Mouse (Mus musculus): ENCODE results near the gene Cx3cl1.

Gene Cx3cl1

DNA sequence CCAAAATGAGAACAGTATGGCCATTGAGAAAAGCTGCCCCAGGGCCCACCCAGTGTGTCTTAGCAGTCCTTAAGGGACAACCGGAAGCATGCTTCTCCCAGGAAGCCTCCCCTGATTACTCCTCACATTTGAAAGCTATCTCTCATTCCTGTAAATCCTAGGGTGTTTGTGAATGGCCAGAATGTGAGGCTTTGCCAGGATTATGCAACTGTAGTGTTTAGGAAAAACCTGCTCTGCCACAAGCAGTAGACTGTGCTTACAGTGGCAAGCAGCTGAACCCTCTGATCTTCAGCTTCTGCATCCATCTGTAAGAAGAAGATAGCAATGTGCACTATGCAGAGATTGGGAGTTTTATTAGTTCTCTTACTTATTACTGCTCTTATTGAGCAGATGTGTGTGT lies 2.8 kb downstream of the Cx3cl1 start:
- no peak for DNase-seq

DNA sequence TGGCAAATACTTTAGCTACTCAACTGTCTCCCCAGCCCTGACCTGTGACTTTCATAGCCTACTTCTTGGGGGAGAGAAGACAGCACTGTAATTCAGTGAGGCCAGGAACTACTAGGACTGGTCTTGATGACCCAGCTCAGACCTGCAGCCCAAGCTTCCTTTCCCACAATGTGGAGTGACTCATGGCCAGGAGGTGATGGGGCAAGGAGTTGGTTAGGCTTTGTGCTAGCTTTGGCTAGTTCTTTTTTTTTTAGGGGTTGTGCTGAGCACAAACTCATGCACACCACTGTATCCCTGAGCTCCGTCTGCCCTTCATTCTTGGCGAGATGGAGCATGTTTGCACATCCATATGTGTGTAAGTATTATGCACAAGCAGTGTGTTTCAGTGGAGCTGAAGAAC lies 4.5 kb downstream of the Cx3cl1 start:
- DNase-seq: no peak

DNA sequence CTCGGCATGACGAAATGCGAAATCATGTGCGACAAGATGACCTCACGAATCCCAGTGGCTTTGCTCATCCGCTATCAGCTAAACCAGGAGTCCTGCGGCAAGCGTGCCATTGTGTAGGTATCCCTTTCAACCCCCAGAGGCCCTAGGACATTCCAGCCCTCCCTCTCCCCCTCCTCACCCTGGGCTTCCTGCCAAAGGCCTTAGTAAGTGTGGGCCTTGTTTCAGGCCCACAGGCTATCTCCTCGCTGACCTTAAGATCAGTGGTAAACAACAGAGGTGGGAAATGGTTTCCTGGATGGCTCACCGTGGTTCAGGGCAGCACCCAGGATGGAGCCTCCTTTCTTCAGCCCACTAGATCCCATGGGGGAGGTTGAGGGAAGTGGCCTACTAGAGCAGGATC lies 6.2 kb downstream of the Cx3cl1 start:
- no peak for DNase-seq

DNA sequence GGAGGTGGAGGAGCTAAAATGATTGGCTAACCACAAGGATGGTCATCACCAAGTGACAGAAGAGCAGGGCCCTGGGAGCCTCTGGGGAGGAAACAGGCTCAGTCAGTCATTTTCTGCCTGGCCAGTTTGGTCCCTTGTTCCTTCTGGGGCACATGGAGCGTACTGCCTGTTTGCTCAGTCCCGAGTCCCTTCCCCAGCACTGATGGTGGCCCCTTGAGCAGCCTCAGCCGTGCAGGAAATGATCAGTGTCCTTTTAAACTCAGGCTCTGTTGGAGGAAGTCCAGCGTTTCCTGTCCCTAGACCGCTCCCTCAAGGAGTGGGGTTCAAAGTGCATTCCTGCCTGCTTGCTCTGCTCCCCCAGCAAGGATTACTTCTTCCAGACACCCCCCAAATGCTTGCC lies 6.7 kb downstream of the Cx3cl1 start:
- DNase-seq: peak; percentile 90

DNA sequence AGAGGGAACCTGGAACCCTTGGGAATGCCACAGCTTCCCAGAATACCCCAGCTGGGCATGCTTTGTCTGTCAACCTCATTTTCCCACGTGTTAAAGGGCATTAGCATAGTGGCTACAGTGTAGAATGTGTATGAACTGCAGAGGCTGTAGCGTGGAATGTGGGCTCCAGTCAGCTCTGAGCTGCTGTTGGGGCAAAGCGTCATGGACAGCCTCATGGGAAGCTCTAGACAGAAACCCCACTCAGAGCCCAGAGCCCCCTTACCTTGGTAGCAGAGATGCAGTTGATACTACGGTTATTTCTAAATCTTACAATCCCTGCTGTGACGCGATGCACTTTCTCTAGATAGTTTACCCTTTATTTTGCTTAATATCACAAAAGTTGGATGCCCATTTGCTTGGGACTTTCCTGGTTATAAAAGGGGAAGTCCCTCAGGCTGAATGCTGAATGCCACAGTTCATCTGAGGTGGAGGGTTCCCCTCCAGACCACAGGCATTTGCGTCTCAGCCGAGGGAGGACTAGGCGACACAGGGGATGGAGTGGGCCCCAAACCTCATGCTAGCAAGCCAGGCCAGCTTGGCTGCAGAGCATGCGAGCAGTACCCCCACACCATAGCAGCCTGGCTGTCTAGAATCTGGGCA lies 7.2 kb downstream of the Cx3cl1 start:
- DNase-seq: peak in 1 of 2 experiments; percentile 35

DNA sequence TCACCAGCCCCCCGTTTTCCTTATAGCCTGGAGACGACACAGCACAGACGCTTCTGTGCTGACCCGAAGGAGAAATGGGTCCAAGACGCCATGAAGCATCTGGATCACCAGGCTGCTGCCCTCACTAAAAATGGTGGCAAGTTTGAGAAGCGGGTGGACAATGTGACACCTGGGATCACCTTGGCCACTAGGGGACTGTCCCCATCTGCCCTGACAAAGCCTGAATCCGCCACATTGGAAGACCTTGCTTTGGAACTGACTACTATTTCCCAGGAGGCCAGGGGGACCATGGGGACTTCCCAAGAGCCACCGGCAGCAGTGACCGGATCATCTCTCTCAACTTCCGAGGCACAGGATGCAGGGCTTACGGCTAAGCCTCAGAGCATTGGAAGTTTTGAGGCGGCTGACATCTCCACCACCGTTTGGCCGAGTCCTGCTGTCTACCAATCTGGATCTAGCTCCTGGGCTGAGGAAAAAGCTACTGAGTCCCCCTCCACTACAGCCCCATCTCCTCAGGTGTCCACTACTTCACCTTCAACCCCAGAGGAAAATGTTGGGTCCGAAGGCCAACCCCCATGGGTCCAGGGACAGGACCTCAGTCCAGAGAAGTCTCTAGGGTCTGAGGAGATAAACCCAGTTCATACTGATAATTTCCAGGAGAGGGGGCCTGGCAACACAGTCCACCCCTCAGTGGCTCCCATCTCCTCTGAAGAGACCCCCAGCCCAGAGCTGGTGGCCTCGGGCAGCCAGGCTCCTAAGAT lies 7.9 kb downstream of the Cx3cl1 start:
- DNase-seq: peak in 1 of 2 experiments; percentile 24

DNA sequence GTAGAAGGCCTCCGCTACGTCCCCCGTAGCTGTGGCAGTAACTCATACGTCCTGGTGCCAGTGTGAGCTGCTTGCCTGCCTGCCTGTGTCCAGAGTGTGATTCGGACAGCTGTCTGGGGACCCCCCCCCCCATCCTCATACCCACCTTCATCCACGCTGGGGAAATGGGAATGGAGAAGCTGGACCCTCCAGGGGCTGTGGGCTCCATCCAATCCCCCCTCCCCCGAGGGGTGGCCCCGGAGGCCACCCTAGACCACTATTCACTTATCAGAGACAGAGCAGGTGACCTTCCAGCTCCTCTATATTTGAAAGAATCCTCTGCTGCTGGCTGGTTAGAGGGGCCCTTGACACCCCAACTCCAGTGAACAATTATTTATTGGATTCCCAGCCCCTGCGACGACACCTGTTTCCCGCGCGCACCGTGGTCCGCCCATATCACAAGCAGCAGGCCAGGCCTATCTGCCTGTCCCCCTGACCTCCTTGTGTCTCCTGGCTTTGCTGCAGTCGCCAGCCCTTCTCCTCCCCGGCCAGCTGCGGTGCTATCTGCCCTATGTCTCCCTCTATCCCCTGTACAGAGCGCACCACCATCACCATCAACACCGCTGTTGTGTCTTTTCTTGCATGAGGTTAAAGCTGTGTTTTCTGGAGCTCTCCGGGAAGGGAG lies 8.8 kb downstream of the Cx3cl1 start:
- DNase-seq: peak in 1 of 2 experiments; percentile 36

DNA sequence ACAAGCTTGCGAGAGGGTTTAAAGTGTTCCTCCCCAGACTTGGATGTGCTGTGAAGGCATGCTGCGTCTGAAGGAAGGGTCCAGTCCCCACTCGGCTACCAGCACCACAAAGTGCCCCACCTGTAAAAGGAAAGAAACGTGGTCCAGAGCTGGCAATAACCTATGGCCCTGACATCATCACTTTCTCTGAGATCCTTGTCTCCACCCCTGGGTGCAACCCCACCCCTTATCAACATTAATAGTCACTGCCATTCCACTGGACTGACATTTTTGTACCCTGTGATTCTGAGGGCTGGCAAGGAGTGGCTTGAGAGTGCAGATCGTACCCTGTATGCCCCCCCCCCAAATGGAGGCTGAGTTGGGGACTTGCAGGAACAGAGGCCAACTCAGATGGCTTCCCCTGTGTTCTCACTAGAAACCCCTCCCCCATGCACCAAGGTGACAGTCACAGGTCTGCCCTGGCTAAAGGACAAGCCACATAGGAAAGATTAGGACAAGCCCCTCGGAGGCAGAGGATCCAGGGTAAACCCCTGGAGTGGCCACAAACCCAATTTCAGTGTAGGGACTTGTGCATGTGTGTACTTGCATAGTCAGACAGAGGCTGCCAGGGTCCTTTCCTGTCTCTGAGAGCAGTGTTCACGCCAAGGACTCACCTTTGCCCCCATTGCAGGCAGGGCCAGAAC lies 9.5 kb downstream of the Cx3cl1 start:
- DNase-seq: no peak

DNA sequence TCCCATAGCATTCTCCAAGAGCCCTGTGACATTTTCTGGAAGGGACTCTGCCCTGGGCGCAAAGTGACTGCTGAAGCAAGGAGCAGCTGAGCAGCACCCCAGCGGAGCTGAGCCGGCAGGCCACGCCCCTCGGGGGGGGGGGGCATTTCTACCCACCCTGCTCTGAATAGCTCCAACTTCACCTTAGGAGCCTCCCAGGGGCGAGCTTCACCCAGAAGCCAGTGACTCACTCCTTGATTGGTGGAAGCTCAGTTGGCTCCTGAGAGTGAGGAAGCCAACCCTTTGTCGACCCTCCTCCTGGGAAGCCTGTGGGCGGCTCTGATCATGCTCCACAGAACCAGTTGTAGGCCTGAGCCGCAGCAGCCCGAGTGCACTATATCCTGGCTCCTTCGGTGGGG lies 10.0 kb downstream of the Cx3cl1 start:
- peak; percentile 85 to 95 for DNase-seq

DNA sequence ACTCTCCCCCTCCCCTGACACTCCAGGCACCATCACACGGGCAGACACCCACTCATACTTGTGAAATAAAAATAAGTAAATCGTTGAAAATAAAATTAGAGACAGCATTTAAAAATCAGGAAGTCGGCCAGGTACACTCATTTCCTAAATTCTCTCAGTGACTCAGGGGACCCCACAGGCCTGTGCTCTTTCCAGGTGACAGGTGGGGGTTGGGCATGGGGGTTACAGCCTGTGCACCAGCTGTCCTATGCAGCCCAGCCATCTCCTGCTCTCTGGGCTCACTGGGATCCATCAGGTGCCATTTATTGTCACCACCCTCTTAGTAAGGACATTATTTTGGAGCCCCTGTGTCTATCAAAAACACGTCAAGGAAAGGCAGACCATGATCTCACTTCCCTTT lies 12.1 kb downstream of the Cx3cl1 start:
- no peak for DNase-seq

DNA sequence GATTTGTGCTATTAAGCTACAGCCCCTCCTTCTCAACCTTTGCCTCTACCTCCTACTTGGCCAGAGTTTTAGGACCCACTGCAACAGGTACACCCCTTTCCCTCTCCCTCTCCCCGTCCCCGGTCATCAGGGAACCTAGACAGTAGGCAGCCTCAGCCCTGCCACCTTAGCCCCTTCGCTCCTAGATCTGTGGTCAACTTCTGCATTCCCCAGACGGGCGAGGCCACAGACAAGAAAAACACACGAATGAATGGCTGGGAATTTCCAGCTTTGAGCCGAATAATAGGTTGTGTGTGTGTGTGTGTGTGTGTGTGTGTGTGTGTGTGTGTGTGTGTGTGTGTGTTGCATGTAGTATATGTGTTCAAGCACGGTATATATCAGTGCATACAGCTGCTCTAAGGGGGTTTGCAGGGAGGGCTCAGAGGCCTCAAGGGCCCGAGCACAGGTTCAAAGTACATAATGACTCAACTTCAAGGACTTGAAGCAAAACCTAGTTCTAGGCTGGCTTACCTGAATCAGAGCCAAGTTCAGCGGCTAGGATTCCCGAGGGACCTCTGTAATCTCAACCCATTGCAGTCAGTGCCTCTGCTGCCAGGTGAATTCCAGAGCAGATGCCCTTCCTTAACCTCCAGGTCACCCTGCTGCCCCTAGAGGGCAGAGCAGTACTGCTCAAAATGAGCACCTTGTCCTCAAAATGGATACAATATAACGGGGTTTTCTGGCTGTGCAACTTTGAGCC lies 13.6 kb downstream of the Cx3cl1 start:
- DNase-seq: peak; percentile 79 to 89

DNA sequence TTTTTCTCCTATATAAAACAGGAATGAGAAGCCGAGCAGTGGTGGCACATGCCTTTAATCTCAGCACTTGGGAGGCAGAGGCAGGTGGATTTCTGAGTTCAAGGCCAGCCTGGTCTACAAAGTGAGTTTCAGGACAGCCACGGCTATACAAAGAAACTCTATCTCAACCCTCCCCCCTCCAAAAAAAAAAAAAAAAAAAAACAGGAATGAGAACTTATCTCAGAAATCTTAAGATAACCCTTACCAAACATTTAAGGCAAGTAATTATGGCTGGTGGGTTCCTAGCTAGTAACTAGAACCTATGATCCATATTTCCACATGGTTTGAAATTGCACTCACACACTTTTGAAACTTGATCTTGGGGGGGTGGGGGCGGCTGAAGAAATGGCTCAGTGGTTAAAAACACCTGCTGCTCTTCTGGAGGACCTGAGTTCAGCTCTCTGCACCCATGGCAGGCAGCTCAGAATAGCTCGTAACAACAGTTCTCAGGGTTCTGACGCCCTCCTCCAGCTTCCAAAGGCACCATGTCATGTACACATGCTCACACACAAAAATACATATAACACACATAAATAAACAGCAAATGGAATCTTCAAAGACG lies 14.3 kb downstream of the Cx3cl1 start:
- DNase-seq: no peak

DNA sequence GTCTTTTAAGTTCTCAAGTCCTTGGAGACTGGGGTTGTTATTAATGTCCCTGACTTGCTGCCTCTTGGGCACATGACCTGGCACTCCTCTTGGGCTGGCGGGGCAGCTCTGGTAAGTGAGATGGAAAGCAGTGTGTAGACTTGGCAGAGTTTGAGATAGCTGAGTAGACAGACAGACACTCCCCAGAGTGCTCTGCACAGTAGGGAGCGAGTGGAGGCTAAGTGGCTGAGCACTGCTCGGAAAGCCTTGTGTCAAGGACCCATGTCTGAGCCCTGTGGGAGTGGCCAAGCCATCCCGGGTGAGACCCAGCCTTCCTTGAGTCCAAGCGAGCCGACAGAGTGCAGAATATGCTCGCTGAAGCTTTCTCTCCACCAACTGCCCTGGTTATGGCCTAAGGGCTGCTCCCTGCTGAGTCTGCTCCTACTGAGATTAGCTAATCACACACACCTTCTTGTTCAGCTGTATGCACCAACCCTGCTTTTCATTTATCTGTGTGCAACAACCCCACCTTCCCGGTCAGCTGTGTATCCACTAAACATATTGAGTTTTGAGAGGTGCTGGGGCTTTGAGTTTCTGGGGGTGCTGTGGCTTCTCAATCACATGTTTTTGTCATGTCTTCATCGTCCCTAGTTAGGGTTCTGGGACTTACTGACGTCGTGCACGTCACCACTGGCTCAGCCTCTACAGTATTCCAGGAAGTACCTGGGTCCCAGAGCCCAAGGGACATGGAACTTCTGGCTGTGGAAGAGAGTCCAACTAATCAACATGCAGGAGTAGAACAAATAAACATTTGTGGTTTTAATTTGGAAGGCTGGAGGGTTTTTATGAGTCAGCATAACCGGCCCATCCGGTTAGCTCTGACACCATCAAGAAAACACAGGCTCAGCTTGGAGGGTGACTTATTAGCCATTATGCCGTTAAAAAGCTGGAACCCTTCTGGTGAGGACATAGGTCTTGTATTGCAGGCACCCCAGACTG lies 16.0 kb downstream of the Cx3cl1 start:
- DNase-seq: peak; percentile 60 to 80

DNA sequence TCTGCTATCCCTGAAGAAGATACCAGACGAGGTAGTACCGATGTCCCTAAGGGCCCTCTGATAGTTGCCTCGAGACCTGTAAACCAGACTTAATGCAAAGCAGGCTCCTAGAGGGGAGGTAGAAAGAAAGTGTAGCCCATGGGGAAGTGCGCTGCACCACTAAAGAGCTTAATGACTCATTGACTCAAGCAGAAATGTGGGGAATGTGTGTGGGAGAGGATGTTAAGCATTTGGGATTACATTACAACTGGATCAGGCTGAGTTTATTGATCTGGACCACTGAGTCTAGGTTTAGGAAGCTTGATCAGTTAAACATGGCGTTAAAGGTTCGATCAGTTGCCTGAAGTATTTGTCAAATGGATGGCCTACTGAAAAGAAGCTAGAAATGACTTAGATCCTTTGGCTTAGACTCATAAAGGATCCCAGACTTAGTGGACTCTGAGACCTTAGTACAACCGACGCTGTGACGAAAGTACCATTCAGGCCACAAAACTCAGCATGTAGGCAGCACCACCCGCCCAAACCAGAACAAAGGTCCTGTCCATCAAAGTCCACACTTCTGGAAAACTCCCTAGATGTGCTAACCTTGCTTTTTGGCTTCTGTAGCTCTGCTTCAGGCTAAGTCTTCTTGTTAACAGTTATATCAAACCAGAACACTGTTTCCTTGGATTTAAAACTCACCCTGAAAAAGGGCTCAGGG lies 17.6 kb downstream of the Cx3cl1 start:
- peak; percentile 35 to 70 for DNase-seq

DNA sequence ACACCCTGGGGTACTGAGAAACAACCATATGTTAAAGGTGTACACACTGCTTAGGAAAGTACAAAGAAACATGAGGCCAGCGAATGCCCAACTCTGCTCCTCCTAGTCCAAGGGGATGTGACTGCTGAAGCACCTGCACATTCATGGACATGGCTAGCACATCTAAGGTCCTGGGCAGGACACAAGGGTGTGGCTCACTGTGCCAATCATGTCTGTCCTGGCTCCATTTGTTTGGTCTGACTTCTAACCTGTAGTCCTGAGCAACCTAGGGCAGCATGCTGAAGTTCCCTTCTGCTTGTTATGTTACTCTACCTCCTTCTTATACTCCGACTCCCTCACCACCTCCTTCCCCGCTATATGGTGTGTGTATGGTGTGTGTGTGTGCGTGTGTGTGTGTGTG lies 22.6 kb downstream of the Cx3cl1 start:
- no peak for DNase-seq

DNA sequence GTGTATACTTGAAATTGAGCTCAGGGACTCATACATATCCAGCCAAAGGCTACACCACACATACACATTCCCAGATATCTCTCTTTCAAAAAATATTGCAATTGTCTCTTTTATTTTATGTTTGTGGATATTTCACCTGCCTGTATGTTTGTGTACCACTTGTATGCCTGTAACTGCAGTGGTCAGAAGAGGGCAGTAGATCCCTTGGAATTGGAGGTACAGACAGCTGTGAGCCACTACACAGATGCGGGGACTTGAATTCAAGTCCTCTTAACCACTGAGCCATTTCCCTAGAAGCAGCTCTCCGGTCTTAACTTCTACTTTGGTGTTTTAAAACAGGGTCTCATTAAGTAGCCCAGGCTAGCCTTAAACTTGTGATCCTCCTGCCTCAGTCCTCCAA lies 23.0 kb downstream of the Cx3cl1 start:
- DNase-seq: no peak

DNA sequence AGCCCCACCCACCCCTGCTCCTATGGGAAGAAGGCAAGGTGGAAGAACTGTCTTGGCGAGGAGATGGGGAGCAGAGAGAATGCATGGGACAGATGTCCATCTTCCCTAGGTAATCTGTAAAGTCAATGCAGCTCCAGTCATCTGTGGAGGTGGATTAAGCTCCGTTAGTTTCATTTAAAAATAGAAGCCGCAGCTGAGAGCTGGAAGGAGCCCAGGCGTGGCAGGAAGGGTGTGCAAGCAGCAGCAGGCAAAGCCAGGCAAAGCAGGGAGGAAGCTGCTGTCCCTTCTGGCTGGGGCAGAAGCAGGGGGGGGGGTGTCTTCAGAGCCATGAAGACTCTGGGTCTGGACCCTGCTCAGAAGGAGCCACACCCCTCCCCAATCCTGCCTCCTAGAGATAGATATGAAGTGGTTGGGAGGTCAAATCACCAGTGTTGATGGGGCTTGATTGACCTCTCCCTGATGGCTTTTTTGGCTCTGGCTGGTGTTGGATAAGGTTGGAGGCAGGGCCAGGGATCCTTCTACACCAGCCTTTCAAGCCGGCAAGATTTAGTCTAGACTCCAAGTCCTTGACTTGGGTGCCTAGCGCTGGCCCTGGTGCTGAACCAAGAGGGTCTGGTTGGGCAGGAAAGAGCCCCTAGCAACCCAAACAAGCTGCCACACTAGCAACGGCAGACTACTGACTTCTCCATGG lies 28.6 kb downstream of the Cx3cl1 start:
- peak; percentile 28 to 37 for DNase-seq

DNA sequence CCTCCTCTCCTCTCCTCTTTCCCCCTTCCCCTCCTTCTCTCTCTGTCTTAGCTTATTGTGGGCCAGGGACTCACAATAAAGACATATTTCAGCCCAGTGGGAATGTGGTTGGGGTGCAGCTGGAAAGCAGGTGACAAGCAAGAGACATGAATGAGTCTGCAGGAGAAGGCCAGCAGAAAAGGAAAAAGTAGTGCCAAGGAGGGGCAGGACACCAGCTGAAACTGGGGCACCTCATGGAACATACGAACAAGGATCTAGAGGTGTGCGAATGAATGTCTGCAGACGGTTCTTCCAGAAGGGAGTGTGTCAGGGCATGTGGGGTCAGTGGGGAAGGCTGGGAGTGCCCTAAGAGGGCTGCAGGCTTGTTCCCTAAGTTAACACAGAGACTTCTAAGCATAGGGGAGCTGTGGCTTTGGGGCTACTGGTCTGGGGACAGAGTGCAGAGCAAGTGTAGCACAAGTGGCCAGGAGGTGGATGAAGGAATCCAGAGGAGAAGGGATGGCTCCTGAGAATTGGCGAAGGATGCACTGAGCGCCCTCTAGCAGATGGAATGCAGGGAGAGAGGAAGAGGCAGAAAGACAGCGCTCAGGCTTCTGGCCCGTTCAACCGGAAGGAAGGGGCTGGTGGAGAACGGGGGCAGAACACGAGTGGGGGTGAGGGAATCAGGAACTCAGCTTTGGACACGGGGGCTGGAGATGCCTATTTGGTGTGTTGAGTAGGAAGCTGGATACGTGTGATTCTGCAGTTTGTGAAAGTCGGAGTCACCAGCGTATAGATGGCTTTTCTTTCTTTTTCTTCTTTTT lies 29.7 kb downstream of the Cx3cl1 start:
- peak; percentile 79 to 80 for DNase-seq

DNA sequence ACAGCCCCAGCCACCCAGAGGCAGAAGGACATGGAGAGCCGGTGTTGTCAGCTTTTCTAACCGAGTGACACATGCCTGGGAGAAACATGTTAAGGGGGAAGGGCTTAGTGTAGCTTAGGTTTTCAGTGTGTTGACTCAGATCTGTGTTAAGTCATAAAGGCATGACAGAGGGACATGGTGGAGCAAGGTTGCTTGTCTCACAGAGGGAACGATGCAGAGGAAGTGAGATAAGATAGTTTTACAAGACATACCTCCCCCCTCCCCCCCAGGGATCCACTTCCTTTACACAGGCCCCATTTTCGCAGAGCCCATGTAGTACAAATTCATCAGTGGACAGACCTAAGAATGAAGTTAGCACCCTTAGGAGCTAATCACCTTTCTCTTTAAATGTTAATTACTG lies 30.6 kb downstream of the Cx3cl1 start:
- DNase-seq: no peak
